Mouse (Mus musculus): Measurements from ENCODE around the gene Pak1. TPM values are rescaled to one million over a fixed set of nuclear protein-coding genes. Genes with fewer than 3 reads are reported as not detected.
"Not testable (repeated sequence)": the region's sequence is repeated elsewhere in the genome, so short reads cannot be mapped to it uniquely, and the experiment has no call there.

Gene Pak1
- polyA plus RNA-seq, 1 experiment: 39.1 TPM

- peak overlapping the region; percentile 27 for H3ac ChIP-seq (ENCODE audit: control insufficient read depth, insufficient read length, low read depth)
- H3K4me3 ChIP-seq (ENCODE audit: insufficient read depth, poor library complexity, severe bottlenecking): no peak overlapping the region
- peaks cover 88% of the 10 kb centered on the region for H3K79me2 ChIP-seq (ENCODE audit: control insufficient read depth, insufficient read depth)
- TF ChIP-seq MAX (IDR thresholded peaks at IDR 0.05): no peak
- no peak for TF ChIP-seq MYOG (IDR thresholded peaks at IDR 0.05; ENCODE audit: control insufficient read depth, extremely low read depth, insufficient read length)
- no peak for TF ChIP-seq CTCF (IDR thresholded peaks at IDR 0.05; ENCODE audit: control insufficient read depth, insufficient read depth, insufficient read length)
- no peak for TF ChIP-seq USF1 (IDR thresholded peaks at IDR 0.05; ENCODE audit: low read depth)
- no peak for TF ChIP-seq MYOD1 (IDR thresholded peaks at IDR 0.05; ENCODE audit: control insufficient read depth, insufficient read length, low read depth)
- no peak for TF ChIP-seq CEBPB (IDR thresholded peaks at IDR 0.05; ENCODE audit: low read depth)
- TF ChIP-seq FOSL1 (IDR thresholded peaks at IDR 0.05; ENCODE audit: insufficient read depth, low read length, poor library complexity, severe bottlenecking): no peak
- peaks cover 44% of the 10 kb centered on the region for H3K79me3 ChIP-seq (ENCODE audit: low read depth)
- no peaks in the 10 kb centered on the region for H3K27me3 ChIP-seq (ENCODE audit: control insufficient read depth, insufficient read depth, insufficient read length)
- no peaks in the 10 kb centered on the region for H3K36me3 ChIP-seq (ENCODE audit: control insufficient read depth, insufficient read depth)
These were observed 54.6 kb downstream of the Pak1 start for GRCm38 (mm10) chr7:97842806-97843570.

GRCm38 (mm10) chr7:97844419-97844818 is 56.1 kb downstream of the Pak1 start:
- Histone ChIP-seq H3ac (ENCODE audit: control insufficient read depth, insufficient read length, low read depth) (no peak overlapping the region), H3K27me3 (ENCODE audit: control insufficient read depth, insufficient read depth, insufficient read length) (no peaks in the 10 kb centered on the region), H3K79me3 (ENCODE audit: low read depth) (peaks cover 41% of the 10 kb centered on the region), H3K79me2 (ENCODE audit: control insufficient read depth, insufficient read depth) (peaks cover 90% of the 10 kb centered on the region), H3K4me3 (ENCODE audit: insufficient read depth, poor library complexity, severe bottlenecking) (no peak overlapping the region), H3K36me3 (ENCODE audit: control insufficient read depth, insufficient read depth) (no peaks in the 10 kb centered on the region)
- TF ChIP-seq CTCF (IDR thresholded peaks at IDR 0.05; ENCODE audit: control insufficient read depth, insufficient read depth, insufficient read length): no peak
- no peak for TF ChIP-seq FOSL1 (IDR thresholded peaks at IDR 0.05; ENCODE audit: insufficient read depth, low read length, poor library complexity, severe bottlenecking)
- no peak for TF ChIP-seq MYOG (IDR thresholded peaks at IDR 0.05; ENCODE audit: control insufficient read depth, extremely low read depth, insufficient read length)
- TF ChIP-seq USF1 (IDR thresholded peaks at IDR 0.05; ENCODE audit: low read depth): no peak
- TF ChIP-seq MYOD1 (IDR thresholded peaks at IDR 0.05; ENCODE audit: control insufficient read depth, insufficient read length, low read depth): no peak
- no peak for TF ChIP-seq CEBPB (IDR thresholded peaks at IDR 0.05; ENCODE audit: low read depth)
- no peak for TF ChIP-seq MAX (IDR thresholded peaks at IDR 0.05)

- Histone ChIP-seq H3K27me3 (ENCODE audit: control insufficient read depth, insufficient read depth, insufficient read length) (no peaks in the 10 kb centered on the region), H3K79me2 (ENCODE audit: control insufficient read depth, insufficient read depth) (peaks cover 93% of the 10 kb centered on the region), H3K79me3 (ENCODE audit: low read depth) (peaks cover 42% of the 10 kb centered on the region), H3K36me3 (ENCODE audit: control insufficient read depth, insufficient read depth) (no peaks in the 10 kb centered on the region), H3K4me3 (ENCODE audit: insufficient read depth, poor library complexity, severe bottlenecking) (no peak overlapping the region), H3ac (ENCODE audit: control insufficient read depth, insufficient read length, low read depth) (no peak overlapping the region)
- no peak for TF ChIP-seq MYOG (IDR thresholded peaks at IDR 0.05; ENCODE audit: control insufficient read depth, extremely low read depth, insufficient read length)
- TF ChIP-seq FOSL1 (IDR thresholded peaks at IDR 0.05; ENCODE audit: insufficient read depth, low read length, poor library complexity, severe bottlenecking): peak; percentile 9
- TF ChIP-seq MYOD1 (IDR thresholded peaks at IDR 0.05; ENCODE audit: control insufficient read depth, insufficient read length, low read depth): no peak
These were observed 57.2 kb downstream of the Pak1 start for GRCm38 (mm10) chr7:97845546-97845945.

- Histone ChIP-seq H3ac (ENCODE audit: control insufficient read depth, insufficient read length, low read depth) (no peak overlapping the region), H3K79me2 (ENCODE audit: control insufficient read depth, insufficient read depth) (peaks cover 97% of the 10 kb centered on the region), H3K79me3 (ENCODE audit: low read depth) (peaks cover 40% of the 10 kb centered on the region), H3K4me3 (ENCODE audit: insufficient read depth, poor library complexity, severe bottlenecking) (no peak overlapping the region), H3K36me3 (ENCODE audit: control insufficient read depth, insufficient read depth) (no peaks in the 10 kb centered on the region), H3K27me3 (ENCODE audit: control insufficient read depth, insufficient read depth, insufficient read length) (no peaks in the 10 kb centered on the region)
- TF ChIP-seq CEBPB (IDR thresholded peaks at IDR 0.05; ENCODE audit: low read depth): no peak
- no peak for TF ChIP-seq FOSL1 (IDR thresholded peaks at IDR 0.05; ENCODE audit: insufficient read depth, low read length, poor library complexity, severe bottlenecking)
- no peak for TF ChIP-seq CTCF (IDR thresholded peaks at IDR 0.05; ENCODE audit: control insufficient read depth, insufficient read depth, insufficient read length)
- no peak for TF ChIP-seq USF1 (IDR thresholded peaks at IDR 0.05; ENCODE audit: low read depth)
- TF ChIP-seq MYOD1 (IDR thresholded peaks at IDR 0.05; ENCODE audit: control insufficient read depth, insufficient read length, low read depth): no peak
- no peak for TF ChIP-seq MYOG (IDR thresholded peaks at IDR 0.05; ENCODE audit: control insufficient read depth, extremely low read depth, insufficient read length)
- no peak for TF ChIP-seq MAX (IDR thresholded peaks at IDR 0.05)
These were observed 58.2 kb downstream of the Pak1 start for GRCm38 (mm10) chr7:97846539-97846938.

- H3K79me3 ChIP-seq (ENCODE audit: low read depth): peaks cover 27% of the 10 kb centered on the region
- not testable (repeated sequence) for H3K27me3 ChIP-seq (ENCODE audit: control insufficient read depth, insufficient read depth, insufficient read length); H3ac ChIP-seq (ENCODE audit: control insufficient read depth, insufficient read length, low read depth); H3K4me3 ChIP-seq (ENCODE audit: insufficient read depth, poor library complexity, severe bottlenecking); H3K36me3 ChIP-seq (ENCODE audit: control insufficient read depth, insufficient read depth)
- peaks cover 75% of the 10 kb centered on the region for H3K79me2 ChIP-seq (ENCODE audit: control insufficient read depth, insufficient read depth)
These were observed 61.2 kb downstream of the Pak1 start for GRCm38 (mm10) chr7:97849557-97849956.

- Histone ChIP-seq H3K36me3 (ENCODE audit: control insufficient read depth, insufficient read depth) (no peaks in the 10 kb centered on the region), H3K79me2 (ENCODE audit: control insufficient read depth, insufficient read depth) (peaks cover 68% of the 10 kb centered on the region), H3K4me3 (ENCODE audit: insufficient read depth, poor library complexity, severe bottlenecking) (no peak overlapping the region), H3K27me3 (ENCODE audit: control insufficient read depth, insufficient read depth, insufficient read length) (no peaks in the 10 kb centered on the region), H3K79me3 (ENCODE audit: low read depth) (peaks cover 23% of the 10 kb centered on the region), H3ac (ENCODE audit: control insufficient read depth, insufficient read length, low read depth) (no peak overlapping the region)
- TF ChIP-seq MAX (IDR thresholded peaks at IDR 0.05): no peak
- no peak for TF ChIP-seq MYOG (IDR thresholded peaks at IDR 0.05; ENCODE audit: control insufficient read depth, extremely low read depth, insufficient read length)
- TF ChIP-seq USF1 (IDR thresholded peaks at IDR 0.05; ENCODE audit: low read depth): no peak
These were observed 62.0 kb downstream of the Pak1 start for GRCm38 (mm10) chr7:97850331-97850730.

Data from C2C12 (cell line).